Mouse (Mus musculus): Measurements from ENCODE around the gene Ankrd11.
"Not testable (repeated sequence)": the region's sequence is repeated elsewhere in the genome, so short reads cannot be mapped to it uniquely, and the experiment has no call there.

The Ankrd11 gene

DNA sequence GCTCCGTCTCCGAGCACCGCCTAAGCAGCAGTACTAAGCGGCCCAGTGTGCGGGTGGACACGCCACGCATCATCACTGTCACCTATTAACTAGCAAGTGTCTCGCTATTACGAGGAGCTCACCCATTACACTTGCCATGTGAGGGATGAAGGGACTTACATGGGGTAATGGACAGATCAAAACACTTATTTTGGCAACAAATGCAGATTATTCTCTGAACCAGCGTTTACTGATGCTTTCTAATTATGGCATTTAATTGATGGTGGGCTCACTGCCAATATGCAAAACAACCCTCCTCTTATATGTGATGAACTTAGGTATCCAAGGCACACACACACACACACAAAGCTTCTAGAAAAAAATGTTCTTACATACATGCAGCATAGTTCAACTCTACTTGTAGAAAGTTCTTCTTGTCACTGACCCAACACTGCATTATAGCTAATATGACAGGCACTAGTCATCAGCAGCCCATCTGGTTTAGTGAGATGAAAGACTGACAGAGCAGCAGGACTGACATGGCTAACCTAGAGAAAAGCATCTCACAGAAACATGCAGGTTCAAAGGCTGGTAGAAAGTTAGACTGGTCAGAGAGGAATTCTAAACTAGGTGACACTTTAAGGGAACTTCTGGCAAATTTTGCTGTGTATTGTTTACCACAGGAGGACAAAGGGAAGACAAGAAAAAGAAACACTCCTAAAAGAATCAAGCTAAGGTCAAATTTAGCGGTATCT is 2.5 kb downstream of the Ankrd11 start:
- no peak for DNase-seq

- DNase-seq = no peak
These were observed 3.7 kb downstream of the Ankrd11 start for GRCm38 (mm10) chr8:123038351-123038750.

- no peak for DNase-seq
These were observed 4.6 kb downstream of the Ankrd11 start for GRCm38 (mm10) chr8:123037487-123037886.

- no peak for DNase-seq
These were observed 5.1 kb downstream of the Ankrd11 start for GRCm38 (mm10) chr8:123036956-123037355.

DNA sequence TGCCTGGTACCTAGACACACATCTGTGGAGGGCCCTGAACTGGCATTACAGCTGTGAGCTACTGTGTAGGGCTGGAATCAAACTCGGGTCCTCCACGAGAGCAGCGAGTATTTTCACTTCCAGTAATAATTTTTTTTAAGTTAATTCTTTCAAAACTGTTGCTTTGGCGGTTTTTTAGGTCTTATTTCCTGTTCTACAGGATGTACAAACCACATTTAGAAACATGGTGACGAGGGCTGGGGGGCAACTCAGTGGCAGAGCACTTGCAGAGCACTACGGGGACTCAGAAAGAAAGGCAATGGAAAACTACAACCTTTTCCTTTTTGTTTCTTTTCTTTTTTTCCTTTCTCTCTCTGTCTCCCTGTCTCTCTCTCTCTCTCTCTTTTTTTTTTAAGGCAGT is 7.9 kb downstream of the Ankrd11 start:
- no peak for DNase-seq

DNA sequence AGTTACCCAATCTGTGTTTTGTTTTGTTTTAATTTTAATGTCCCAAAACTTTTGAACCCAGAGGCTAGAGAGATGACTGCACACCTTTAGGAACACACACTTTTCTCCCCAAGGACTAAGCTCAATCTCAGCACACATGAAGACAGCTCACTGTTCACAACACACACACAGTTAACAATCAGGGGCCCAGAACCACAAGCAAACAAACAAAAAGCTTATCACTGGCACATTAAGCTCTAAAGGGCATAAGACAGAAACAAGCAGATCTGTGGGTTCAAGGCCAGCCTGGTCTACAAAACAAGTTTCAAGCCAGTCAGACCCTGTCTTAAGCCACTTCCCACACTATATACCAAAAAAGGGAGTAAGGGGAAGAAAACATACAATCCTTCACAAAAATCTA is 8.6 kb downstream of the Ankrd11 start:
- DNase-seq = no peak

- DNase-seq = no peak
These were observed 9.3 kb downstream of the Ankrd11 start for GRCm38 (mm10) chr8:123032730-123033129.

- no peak for DNase-seq
These were observed 10.6 kb downstream of the Ankrd11 start for GRCm38 (mm10) chr8:123031321-123031978.

DNA sequence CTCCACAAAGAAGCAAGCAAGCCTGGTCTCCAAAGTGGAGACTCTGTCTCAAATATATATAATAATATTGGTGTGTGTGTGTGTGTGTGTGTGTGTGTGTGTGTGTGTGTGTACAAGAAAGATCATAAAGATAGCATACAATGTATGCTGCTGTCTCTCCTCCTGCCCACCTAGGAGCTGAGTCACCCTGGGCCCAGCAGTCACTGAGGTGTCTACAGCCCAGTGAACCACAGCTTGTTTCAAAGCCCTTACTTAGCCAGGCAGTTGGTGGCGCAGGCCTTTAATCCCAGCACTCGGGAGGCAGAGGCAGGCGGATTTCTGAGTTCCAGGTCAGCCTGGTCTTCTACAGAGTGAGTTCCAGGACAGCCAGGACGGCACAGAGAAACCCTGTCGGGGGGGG is 12.0 kb downstream of the Ankrd11 start:
- DNase-seq = not testable (repeated sequence)

DNA sequence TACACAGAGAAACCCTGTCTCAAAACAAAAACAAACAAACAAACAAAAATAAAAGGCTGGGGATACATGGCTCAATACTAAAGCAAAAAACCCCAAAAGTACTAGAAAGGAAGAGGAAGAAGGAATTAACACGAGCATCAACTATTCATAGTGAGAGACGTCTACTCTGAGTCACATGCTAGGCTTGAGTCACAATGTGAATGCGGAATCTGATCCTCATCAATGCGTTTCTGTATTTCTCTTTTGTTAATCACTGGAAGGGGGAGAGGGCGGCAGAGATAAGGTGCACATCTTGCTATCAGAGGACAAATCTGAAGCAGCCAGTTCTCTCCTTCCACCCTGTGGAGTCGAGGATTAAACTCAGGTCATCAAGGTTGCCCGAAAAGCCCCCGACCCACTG is 14.3 kb downstream of the Ankrd11 start:
- DNase-seq = no peak

DNA sequence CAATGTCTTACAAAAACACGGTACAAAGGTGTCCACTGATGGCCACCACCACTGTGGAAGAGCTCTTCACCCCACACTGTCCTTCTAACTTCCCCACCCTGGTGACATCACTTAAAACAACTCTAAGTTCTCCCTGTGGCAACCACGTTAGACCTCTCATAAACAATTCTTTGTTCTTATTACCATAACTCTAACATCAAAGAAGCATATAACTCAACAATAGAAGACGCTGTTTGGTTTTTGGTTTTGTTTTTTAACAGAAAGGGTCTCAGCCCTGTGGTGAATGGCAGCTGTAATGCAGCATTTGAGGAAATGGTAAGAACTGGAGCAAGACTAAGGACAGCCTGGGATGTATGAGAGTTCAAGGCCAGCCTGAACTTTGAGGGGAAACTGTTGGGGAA is 16.1 kb downstream of the Ankrd11 start:
- DNase-seq = no peak

GRCm38 (mm10) chr8:123024226-123024625 is 17.9 kb downstream of the Ankrd11 start:
- no peak for DNase-seq

DNA sequence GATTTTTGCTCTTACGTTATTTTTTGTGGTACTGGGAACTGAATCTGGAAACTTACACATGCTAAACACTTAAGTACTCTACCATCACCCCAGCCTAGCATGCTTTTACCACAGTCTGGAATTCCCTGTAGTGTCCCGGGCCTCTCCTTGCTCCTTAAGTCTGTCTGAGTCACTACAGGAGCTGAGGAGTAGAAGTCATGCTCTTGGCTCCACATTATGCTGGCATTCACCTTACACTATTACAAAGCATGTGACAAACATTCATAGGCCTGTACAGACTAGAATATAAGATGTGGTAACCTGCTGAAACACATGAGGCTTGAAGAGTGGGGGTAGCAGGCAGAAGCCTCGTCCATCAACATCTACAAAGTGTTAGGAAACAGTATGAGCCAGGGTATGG is 19.4 kb downstream of the Ankrd11 start:
- DNase-seq = no peak

DNA sequence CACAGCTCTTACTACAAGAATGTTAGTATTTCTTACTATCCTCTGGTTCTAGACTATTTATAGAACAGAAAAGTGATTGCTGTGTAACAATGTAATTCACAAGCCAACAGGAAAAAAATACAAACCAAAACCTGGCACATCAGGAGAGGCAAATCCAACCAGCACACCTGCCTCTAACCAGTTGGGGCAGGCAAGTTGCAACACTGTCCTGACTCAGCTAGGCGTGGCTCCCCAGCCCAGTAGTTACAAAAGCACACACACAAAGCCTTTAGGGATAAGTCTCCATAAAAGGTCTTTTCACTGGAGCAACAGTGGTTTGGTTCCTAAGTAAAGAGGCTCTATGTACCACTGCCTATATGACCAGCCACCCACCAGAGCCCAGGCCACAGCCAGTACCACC is 20.8 kb downstream of the Ankrd11 start:
- no peak for DNase-seq

- DNase-seq = no peak
These were observed 21.2 kb downstream of the Ankrd11 start for GRCm38 (mm10) chr8:123020859-123021258.

GRCm38 (mm10) chr8:123020084-123020483 is 22.0 kb downstream of the Ankrd11 start:
- no peak for DNase-seq

- no peak for DNase-seq
These were observed 23.5 kb downstream of the Ankrd11 start for GRCm38 (mm10) chr8:123018484-123019164.

DNA sequence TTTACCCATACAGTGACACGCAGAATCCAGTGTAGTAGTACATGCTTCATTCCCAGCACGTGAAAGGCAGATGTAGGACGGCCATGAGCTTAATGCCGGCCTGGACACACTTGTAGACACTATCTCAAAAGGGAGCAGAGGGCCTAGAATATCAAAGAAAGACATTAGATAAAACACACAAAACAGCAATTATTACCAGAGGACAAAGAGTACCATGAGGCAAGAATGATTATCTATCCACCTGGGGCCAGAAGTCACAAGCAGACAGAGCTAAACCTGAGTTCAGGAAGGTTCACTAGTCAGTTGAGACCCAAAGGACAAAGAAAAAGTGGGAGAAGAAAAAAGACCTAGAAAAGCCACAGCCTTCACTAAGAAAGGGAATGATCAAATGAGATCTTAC is 24.9 kb downstream of the Ankrd11 start:
- DNase-seq = no peak

DNA sequence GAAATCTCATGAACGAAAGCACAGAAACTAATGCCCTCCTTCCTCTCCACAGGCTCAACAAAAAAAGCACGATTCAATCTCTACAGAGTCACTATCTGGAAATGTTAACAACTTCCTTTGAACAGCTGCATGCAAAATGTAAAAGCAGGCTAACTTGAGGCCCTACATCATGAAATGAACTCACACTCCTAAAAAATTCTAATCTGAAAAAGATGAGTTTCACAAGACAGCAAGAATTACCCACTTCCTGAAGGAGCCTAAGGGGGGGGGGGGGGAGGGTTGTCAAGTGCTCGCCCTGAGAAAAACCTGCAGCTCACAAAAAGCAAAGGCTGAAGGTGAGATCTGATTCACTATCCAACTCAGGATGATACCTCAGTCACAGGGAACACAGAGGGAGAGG is 27.0 kb downstream of the Ankrd11 start:
- DNase-seq = no peak

- DNase-seq = no peak
These were observed 27.6 kb downstream of the Ankrd11 start for GRCm38 (mm10) chr8:123014429-123014828.

GRCm38 (mm10) chr8:123011321-123011720 is 30.8 kb downstream of the Ankrd11 start:
- DNase-seq = no peak

DNA sequence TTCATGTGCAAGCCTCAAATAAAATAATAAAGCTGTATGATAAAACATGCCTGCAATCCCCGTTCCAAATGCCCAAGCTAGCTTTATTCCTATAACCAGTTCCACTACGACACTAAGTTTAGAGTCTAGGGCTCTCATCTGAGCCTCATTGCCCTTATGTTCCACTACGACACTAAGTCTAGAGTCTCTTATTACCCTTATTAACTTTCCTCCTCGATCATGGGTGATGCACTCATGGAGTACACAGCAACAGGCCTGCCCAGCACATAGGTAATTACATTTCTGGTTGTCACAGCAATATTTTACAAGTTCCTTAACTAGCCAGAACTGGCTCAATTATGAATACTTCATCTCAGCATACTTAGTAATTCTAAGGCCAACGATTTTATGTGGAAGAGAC is 36.3 kb downstream of the Ankrd11 start:
- no peak for DNase-seq

- DNase-seq = no peak
These were observed 36.7 kb downstream of the Ankrd11 start for GRCm38 (mm10) chr8:123005328-123005727.

All from right cerebral cortex, postnatal 25 days (tissue).